Mouse (Mus musculus) heart, adult 2 months (tissue): ENCODE data around the gene 2210011C24Rik. TPM values are rescaled to one million over a fixed set of nuclear protein-coding genes. Genes with fewer than 3 reads are reported as not detected.

Experiments used
- DNase-seq, 2 experiments: peaks; one replicate each; pipeline ENCODE4 v3.0.0; 2021
- H3K27ac ChIP-seq: fragments of 200-600 bp; 2 replicates; pipeline ENCODE4 v1.8.1; 2022
- H3K27me3 ChIP-seq: fragments of 200-500 bp; 2 replicates; pipeline ENCODE4 v1.6.1; 2012; ENCODE audit warnings: mild to moderate bottlenecking, low read length, inconsistent platforms, mixed read lengths; ENCODE audit not compliant: control insufficient read depth, insufficient read depth
- H3K36me3 ChIP-seq: fragments of 200-500 bp; 2 replicates; pipeline ENCODE4 v1.6.1; 2012; ENCODE audit warnings: low read length, inconsistent platforms; ENCODE audit not compliant: control insufficient read depth, insufficient read depth
- H3K4me1 ChIP-seq: fragments of 200-500 bp; 2 replicates; pipeline ENCODE4 v1.6.1; 2011; ENCODE audit warnings: low read length; ENCODE audit not compliant: control insufficient read depth, insufficient read depth
- H3K4me3 ChIP-seq: fragments of 200-600 bp; 2 replicates; pipeline ENCODE4 v1.8.1; 2022
- H3K79me2 ChIP-seq: fragments of 200-500 bp; replicated peaks from 2 replicates; pipeline ENCODE4 v1.6.1; 2012; ENCODE audit warnings: mild to moderate bottlenecking, inconsistent platforms, low read length, moderate library complexity, mixed read lengths; ENCODE audit not compliant: control insufficient read depth, insufficient read depth
- H3K9ac ChIP-seq: fragments of 200-500 bp; 2 replicates; pipeline ENCODE4 v1.6.1; 2012; ENCODE audit warnings: low read depth, mild to moderate bottlenecking, control low read depth, inconsistent platforms, low read length, mixed read lengths
- CTCF ChIP-seq: fragments of 200-600 bp; IDR thresholded peaks from 2 replicates; pipeline ENCODE4 v1.8.1; 2022; ENCODE audit warnings: antibody characterized with exemption, mild to moderate bottlenecking, moderate library complexity
- EP300 ChIP-seq: fragments of 200-500 bp; IDR thresholded peaks from 2 replicates; pipeline ENCODE4 v1.6.1; 2011; ENCODE audit warnings: low read depth, low read length, control low read depth; ENCODE audit not compliant: insufficient read depth
- POLR2A ChIP-seq: fragments of 200-500 bp; IDR thresholded peaks from 2 replicates; pipeline ENCODE4 v1.6.1; 2011; ENCODE audit warnings: mild to moderate bottlenecking, low read depth, low read length, control low read depth; ENCODE audit not compliant: insufficient read depth
- WGBS: fragments of 180-500 bp; shearing (Covaris S2); methylation state at CpG from one replicate; pipeline ENCODE4 v1.1.7; 2018; 5-methylcytosine and 5-hydroxymethylcytosine counted together
- intact Hi-C: fragments of 180-260 bp; cut with DNase I; formaldehyde crosslinking; loops from one replicate; pipeline ENCODE4 v1.15.1; 2025
- long read RNA-seq: library from polyadenylated mRNA; stranded (forward); transcript quantifications from one replicate; pipeline ENCODE4 v2.0.0, GENCODE M21; 2021
- polyA plus RNA-seq: library from polyadenylated mRNA; depleted of rRNA; stranded (reverse); fragments of >200 nt; gene quantifications from 2 replicates; pipeline ENCODE4 v1.2.3, GENCODE M21; 2012; rRNA removed
- total RNA-seq, 2 experiments: library from RNA; stranded (reverse); gene quantifications; 2 replicates each; pipeline ENCODE4 v1.2.3; 2021

2210011C24Rik gene
- total RNA-seq, result 1 to 10 TPM; 2.2 to 3.7 TPM
- 0.64 and 1.2 TPM in 2 replicates for polyA plus RNA-seq
- long read RNA-seq, partial matches to known transcripts, result 0 of 1 reads
- long read RNA-seq, other reads (novel, unspliced or antisense), result 1 of 1 reads

DNA sequence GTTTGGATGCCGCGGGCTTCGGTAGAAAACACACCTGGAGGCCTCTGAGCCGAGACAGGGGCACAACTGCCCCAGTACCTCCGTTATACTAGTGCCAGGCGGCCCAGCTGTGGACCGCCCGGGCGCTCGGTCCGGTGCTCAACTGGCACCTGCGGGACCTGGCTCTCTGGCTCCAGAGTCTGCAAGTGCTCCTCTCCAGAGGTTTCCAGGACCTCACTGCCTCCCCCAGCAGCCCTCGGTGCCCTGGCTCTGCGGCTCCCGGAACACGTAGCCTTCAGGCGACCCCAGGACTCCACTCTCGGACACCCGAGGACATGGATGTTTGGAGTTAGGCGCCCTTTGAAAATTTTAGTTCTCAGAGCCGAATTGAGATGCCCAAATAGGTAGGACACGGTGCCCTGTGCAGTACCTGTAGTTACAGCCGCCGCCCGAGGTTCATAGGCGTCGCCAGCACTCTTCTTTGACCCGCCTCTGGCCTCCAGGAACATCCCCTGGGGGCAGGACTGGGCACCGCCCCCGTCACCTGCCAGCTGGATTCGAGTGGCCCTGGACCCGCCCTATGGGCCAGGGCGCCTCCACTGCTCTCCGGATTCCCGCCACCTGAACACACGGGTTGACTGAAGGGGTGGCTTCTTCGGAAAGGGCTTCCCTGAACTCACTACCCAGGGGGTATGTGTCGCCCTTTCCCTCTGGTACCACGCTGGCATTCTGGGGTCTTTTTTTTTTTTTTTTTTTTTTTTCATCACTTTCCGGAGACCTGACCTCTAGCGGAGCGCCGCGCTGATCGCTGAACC, at the start of gene 2210011C24Rik:
Gene 2210011C24Rik, minus strand, starts transcription at position 467 of the 794 bp plus-strand sequence.
- TF ChIP-seq CTCF (0 out of 2 replicates have a peak, but pooled peaks have one; percentile 18), EP300 (no peak)
- H3K36me3 ChIP-seq, result no peaks in the 10 kb centered on the region
- H3K4me1 ChIP-seq, result peaks cover 2% of the 10 kb centered on the region
- intact Hi-C loops, result loop anchor here (2.0 kb wide), 2 partner anchors 13 to 55 kb away; partner anchors contain the start of gene Rfx1
- H3K79me2 ChIP-seq, result no peaks in the 10 kb centered on the region
- H3K27ac ChIP-seq, result no peak within 1 kb of the TSS; the same call in 1 of the 2 replicates
- H3K27me3 ChIP-seq, result peaks cover 2% of the 10 kb centered on the region; the same call in 1 of the 2 replicates
- peak in 1 of 2 experiments; percentile 24 for DNase-seq
- H3K4me3 ChIP-seq, result peak within 1 kb of the TSS; percentile 58
- peak within 1 kb of the TSS; percentile 79 for H3K9ac ChIP-seq
- 2% methylated on average over 45 of the region's 45 CpGs for WGBS

DNA sequence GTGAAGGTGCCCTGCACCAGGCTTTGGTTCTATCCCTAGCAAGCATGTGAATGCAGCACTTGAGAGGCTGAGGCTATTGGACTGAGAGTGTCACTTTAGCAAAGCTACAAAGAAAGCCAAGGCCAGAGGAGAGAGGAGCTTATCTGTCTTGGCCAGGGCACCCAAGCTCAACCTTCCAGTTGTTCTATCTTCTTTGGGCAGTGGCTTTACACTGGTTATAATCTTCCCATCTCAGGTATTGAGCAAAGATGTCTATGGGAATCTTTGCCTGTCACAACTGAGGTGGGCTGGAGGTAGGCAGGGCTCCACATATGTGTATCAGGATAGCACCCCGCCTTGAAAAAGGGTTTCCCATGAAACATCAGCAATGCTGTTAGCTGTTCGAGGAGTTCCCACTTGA, 48.3 kb upstream of the 2210011C24Rik start:
- no peak for TF ChIP-seq POLR2A
- TF ChIP-seq CTCF, result no peak
- TF ChIP-seq EP300, result no peak
- Histone ChIP-seq H3K36me3 (no peaks in the 10 kb centered on the region), H3K9ac (no peak overlapping the region), H3K27ac (no peak overlapping the region), H3K27me3 (no peaks in the 10 kb centered on the region), H3K4me3 (no peak overlapping the region), H3K4me1 (no peaks in the 10 kb centered on the region), H3K79me2 (no peaks in the 10 kb centered on the region)
- WGBS, result 87% methylated on average over 2 of the region's 2 CpGs
- intact Hi-C loops, result no loop called here
- DNase-seq, result no peak

DNA sequence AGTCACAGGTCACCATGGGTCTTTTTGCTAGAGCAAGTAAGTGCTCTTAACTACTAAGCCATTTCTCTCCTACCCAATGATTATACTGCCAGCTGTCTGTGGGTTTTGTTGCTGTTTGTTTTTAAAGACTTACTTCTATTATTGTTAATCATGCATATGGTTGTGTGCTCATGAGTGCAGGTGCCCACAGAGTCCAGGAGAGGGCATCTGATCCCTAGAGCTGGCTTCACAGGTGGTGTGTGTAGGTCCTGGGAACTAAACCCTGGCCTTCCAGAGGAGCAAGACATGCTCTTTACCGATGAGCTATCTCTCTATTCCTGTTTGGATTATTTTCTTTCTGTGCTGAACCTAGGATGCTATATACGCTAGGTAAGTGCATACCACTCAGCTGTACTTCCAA, 47.3 kb upstream of the 2210011C24Rik start:
- H3K9ac ChIP-seq, result no peak overlapping the region
- no peaks in the 10 kb centered on the region for H3K36me3 ChIP-seq
- TF ChIP-seq EP300 (no peak), POLR2A (no peak), CTCF (no peak)
- no peaks in the 10 kb centered on the region for H3K4me1 ChIP-seq
- WGBS, result 92% methylated on average over 2 of the region's 2 CpGs
- no peaks in the 10 kb centered on the region for H3K27me3 ChIP-seq
- no peak for DNase-seq
- H3K4me3 ChIP-seq, result no peak overlapping the region
- intact Hi-C loops, result no loop called here
- no peak overlapping the region for H3K27ac ChIP-seq
- H3K79me2 ChIP-seq, result no peaks in the 10 kb centered on the region

DNA sequence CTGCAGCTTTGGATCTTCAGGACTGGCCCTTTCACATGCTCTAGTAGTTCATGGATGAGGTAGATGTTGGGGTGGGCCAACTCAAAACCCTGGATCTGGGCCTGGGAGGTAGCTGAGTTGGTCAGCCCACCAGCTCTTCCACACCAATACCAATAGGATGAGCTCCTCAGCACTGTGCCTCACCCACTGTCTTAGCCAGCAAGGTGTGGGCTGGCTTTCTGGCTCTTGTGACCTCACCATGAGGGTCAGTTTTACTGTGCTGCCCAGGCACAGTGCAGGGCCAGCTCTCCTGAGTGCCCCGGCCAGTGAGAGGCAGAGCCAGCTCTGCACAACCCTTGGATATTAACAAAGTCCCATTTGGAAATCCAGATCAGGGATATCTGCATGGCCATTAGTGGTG, 45.9 kb upstream of the 2210011C24Rik start:
- Histone ChIP-seq H3K4me3 (no peak overlapping the region), H3K79me2 (no peaks in the 10 kb centered on the region), H3K27ac (no peak overlapping the region), H3K36me3 (no peaks in the 10 kb centered on the region), H3K4me1 (no peaks in the 10 kb centered on the region), H3K9ac (no peak overlapping the region), H3K27me3 (no peaks in the 10 kb centered on the region)
- WGBS, result 96% methylated on average over 1 of the region's 1 CpGs
- TF ChIP-seq CTCF, result no peak
- TF ChIP-seq EP300, result no peak
- TF ChIP-seq POLR2A, result no peak
- intact Hi-C loops, result no loop called here
- no peak for DNase-seq

DNA sequence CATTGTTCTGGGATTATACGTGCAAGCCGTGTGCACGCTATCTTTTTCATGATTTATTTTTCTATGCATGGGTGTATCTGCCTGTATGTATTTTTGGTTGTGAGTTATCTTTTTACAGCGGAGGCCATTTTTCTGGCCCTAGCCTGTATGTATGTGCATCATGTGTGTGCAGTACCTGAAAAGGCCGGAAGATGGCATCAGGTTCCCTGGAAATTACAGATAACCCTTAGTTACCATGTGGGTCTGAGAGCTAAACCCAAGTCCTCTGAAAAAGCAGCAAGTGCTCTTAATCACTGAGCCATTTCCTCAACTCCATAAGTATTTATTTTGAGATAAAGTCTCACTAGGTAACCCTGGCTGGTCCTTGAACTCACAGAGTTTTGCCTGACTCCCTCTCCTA, 41.3 kb upstream of the 2210011C24Rik start:
- Histone ChIP-seq H3K27ac (no peak overlapping the region), H3K4me1 (no peaks in the 10 kb centered on the region), H3K9ac (no peak overlapping the region), H3K36me3 (no peaks in the 10 kb centered on the region), H3K79me2 (no peaks in the 10 kb centered on the region), H3K4me3 (no peak overlapping the region), H3K27me3 (no peaks in the 10 kb centered on the region)
- intact Hi-C loops, result no loop called here
- TF ChIP-seq EP300 (no peak), POLR2A (no peak), CTCF (no peak)
- 69% methylated on average over 5 of the region's 5 CpGs for WGBS
- no peak for DNase-seq

DNA sequence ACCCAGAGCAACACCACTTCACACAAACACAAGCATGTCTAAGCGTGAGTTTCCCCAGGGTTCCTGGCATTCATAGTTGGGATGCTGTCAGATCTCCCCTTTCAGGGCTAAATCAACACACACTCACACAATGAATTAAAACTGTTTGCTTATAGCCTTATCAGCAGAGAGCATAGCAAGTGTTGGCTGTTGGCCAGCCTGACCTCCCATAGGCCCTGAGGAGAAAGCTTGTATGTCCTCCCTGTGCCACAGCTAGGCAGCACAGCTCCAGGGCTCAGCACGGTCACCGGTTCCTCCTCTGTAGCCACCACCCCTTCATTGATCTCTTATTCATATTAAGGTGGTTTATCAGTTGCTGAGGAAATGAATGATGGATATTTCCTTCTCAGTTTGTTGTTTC, 40.8 kb upstream of the 2210011C24Rik start:
- no peak for DNase-seq
- 26% methylated on average over 3 of the region's 3 CpGs for WGBS
- no peak for TF ChIP-seq CTCF
- TF ChIP-seq EP300, result no peak
- no peak for TF ChIP-seq POLR2A
- no peaks in the 10 kb centered on the region for H3K27me3 ChIP-seq
- no peak overlapping the region for H3K4me3 ChIP-seq
- H3K36me3 ChIP-seq, result no peaks in the 10 kb centered on the region
- no peak overlapping the region for H3K27ac ChIP-seq
- no peaks in the 10 kb centered on the region for H3K4me1 ChIP-seq
- H3K9ac ChIP-seq, result no peak overlapping the region
- no peaks in the 10 kb centered on the region for H3K79me2 ChIP-seq
- intact Hi-C loops, result no loop called here
